Mouse (Mus musculus) gastrocnemius, adult 18-20 months (tissue): ENCODE measurements around the gene Odf3. TPM values are rescaled to one million over a fixed set of nuclear protein-coding genes. Genes with fewer than 3 reads are reported as not detected.

Experiments
- DNase-seq: peaks from one replicate; pipeline ENCODE4 v3.0.0; 2021; ENCODE audit warnings: low spot score
- long read RNA-seq, 2 experiments: library from polyadenylated mRNA; stranded (forward); transcript quantifications; one replicate each; pipeline ENCODE4 v2.0.0; 2021
- total RNA-seq, 2 experiments: library from RNA; stranded (reverse); gene quantifications; 2 replicates each; pipeline ENCODE4 v1.2.3; 2021

Odf3 gene
- not detected for total RNA-seq
- long read RNA-seq, experiment 1 = 0 reads
- long read RNA-seq, experiment 2 = 0 reads

DNA sequence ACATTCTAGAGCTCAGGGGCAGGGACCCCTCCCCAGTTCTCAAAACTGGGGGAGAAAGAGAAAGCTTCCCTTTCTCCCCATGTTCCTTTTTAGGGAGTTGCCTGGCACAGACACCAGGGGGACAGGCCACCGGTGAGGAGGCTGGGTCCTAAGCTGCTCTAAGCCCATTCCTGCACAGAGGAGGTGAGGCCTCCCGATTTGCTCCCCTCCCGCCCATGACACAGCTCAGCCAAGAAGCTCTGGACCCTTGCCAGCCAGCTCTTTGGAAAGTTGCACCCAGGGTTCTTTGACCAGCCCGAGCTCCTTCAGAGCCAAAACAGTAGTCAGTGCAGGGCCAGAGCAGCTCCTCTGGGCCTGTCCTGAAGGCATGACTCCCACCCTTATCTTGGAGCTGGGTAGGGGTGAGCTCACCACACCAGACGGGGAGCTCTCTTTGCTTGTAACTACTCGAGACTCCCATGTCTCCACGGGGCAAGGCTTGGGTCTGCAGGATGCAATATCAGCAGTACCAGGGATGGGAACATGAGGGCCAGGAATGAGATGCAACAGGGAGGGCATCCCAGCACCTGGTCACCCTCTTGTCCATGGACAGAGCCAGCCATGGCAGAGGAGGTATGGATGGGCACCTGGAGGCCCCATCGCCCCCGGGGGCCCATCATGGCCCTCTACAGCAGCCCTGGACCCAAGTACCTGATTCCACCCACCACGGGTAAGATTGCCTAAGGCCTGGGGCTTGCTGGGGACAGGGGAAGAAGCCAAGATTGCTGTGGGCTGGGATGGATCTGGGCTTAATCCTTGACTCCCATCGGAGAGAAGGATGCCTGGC is at the start of gene Odf3:
Gene Odf3, plus strand, starts transcription at position 51 of the 826 bp plus-strand sequence.
- no peak for DNase-seq

GRCm38 (mm10) chr7:140798212-140798611 is 49.4 kb upstream of the Odf3 start:
- no peak for DNase-seq

- no peak for DNase-seq
These were observed 45.0 kb upstream of the Odf3 start for GRCm38 (mm10) chr7:140802629-140803028.

- no peak for DNase-seq
These were observed 41.9 kb upstream of the Odf3 start for GRCm38 (mm10) chr7:140805704-140806103.

DNA sequence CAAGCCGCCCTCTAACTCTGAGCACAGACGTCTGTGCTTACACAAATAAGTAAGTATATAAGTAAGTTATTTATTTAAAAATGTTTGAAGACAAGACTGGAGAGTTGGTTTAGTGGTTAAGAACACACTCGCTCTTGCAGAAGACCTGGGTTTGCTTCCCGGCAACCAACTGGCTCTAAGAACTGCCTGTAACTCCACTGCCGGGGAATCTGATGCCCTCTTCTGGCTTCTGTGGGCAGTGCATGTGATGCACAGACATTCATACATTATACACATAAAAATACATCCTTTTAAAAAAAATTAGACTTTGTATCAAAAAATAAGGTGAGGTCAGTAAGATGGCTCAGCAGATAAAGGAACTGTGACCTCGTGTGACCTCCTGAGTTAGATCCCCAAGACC is 37.1 kb upstream of the Odf3 start:
- no peak for DNase-seq

- DNase-seq = no peak
These were observed 35.9 kb upstream of the Odf3 start for GRCm38 (mm10) chr7:140811714-140812113.

- DNase-seq = no peak
These were observed 34.8 kb upstream of the Odf3 start for GRCm38 (mm10) chr7:140812850-140813249.

GRCm38 (mm10) chr7:140820173-140820572 is 27.4 kb upstream of the Odf3 start:
- no peak for DNase-seq

- no peak for DNase-seq
These were observed 26.3 kb upstream of the Odf3 start for GRCm38 (mm10) chr7:140821305-140821652.

GRCm38 (mm10) chr7:140821653-140822329 is 25.8 kb upstream of the Odf3 start, which contains the start of gene Zfp941:
Gene Zfp941, minus strand, starts transcription at chr7:140822178.
- no peak for DNase-seq

- no peak for DNase-seq
These were observed 24.9 kb upstream of the Odf3 start for GRCm38 (mm10) chr7:140822731-140823130.

- no peak for DNase-seq
These were observed 19.3 kb upstream of the Odf3 start for GRCm38 (mm10) chr7:140828171-140828881.

DNA sequence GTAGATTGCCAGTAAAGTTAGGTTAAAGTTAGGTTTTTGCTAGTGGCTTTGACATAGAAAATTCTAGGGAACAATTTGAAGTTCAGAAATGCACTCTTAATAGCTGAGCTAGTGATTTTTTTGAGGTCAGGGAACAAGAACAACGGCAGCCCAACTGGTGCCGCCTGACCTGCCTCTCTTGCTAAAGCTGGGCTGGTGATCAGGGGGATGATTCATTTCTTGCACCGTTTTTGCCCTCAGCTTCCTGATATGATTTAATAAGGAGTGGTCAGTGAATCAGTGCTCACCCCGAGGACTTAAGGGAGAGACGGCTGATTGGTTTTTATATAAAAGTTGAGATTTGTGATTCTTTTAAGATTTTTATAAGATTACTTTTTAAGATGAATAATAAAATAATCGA is 16.2 kb upstream of the Odf3 start:
- no peak for DNase-seq

- no peak for DNase-seq
These were observed 14.3 kb upstream of the Odf3 start for GRCm38 (mm10) chr7:140833341-140833740.

- no peak for DNase-seq
These were observed 12.4 kb upstream of the Odf3 start, which contains the start of gene Urah for GRCm38 (mm10) chr7:140834968-140835757. Gene Urah, plus strand, starts transcription at chr7:140835018.

DNA sequence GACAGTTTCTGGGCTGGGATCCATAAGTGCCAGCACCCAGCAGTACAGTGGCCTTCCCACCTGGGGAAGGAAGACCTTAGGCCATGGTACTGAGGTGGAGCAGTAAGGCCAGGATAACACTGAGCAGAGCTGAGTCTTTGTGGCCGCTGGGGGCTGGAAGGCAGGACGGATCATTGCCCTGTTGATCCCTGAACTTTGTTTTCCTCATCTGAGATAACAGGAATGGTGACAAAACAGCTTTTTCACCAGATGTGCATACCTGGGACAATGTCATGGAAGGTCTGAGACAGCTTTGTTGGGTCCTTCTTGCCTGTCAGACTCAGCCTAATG is 11.9 kb upstream of the Odf3 start:
- no peak for DNase-seq

- no peak for DNase-seq
These were observed 11.1 kb upstream of the Odf3 start for GRCm38 (mm10) chr7:140836243-140837115.

DNA sequence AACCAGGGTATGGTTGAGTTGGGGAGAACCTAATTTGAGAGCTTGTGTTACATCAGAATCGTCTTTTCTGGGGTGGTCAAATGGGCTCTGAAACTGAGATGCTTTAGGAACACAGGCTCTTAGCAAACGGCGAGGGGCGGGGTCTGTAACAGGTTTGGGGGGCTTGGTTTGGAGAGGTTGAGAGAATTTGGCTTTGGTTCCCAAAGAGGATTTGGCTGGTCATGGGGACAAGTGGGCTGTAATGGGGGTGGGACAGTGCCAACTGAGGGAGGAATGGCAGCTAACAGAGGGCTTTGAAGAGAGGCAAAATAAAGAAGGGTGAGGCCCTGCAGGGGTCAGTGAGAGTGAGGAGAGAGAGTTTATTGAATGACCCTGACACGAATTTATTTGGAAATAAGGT is 8.0 kb upstream of the Odf3 start:
- DNase-seq = no peak

DNA sequence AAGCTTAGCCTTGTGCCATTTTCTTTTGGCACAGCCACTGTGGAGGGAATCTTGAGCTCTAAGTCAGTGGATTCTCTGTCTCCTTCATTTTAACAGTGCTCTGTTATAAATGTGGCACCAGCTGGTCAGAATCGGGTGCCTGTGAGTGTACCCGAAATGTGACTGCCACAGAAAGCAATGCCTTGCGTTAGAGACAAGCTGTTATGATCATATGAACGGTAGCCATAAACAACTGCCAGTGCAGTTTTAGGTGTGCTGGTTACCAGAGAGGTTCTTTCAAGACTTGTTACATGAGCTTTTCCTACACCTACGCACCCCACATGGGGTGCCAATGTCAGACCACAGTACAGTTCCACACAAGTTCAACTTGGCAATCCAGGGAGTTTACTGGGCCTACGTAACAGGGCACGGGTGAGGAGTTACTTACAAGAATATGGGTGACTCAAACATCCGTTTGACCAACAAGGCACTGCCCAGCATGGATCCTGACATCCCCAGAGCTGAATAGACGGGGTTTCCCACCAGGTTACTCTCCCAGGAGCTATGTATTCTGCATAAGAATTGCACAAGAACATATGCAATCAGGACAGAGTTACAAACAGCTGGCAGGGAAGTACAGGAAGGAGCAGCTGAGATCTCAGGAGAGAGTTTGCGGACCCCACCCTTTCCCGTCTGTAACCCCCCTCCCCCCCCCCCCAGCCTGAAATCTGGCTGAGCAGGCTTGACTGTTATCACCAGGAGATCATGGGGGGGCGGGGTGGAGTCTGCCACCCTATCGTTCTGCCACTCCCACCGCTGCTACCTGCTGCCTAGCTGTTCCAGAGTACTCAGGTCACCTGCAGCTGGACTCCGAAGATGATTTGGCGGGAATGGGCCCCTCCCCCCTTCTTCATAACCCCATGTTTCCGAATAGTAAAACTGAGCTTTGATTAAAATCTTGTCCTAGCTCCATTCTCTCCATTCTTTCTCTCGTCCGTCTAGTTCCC is 6.6 kb upstream of the Odf3 start:
- DNase-seq = no peak
